Mouse (Mus musculus) brain, embryonic 18.5 days (tissue): ENCODE measurements around the gene Pla2g7.

Experiments
- DNase-seq: peaks from one replicate; pipeline ENCODE4 v3.0.0-alpha.2; 2012; ENCODE audit warnings: low read depth, low spot score

The Pla2g7 gene

GRCm38 (mm10) chr17:43580456-43580855 is 12.6 kb downstream of the Pla2g7 start:
- no peak for DNase-seq

GRCm38 (mm10) chr17:43581012-43581467 is 13.1 kb downstream of the Pla2g7 start:
- DNase-seq, result no peak

- DNase-seq, result no peak
Observed at GRCm38 (mm10) chr17:43584771-43585170, 16.9 kb downstream of the Pla2g7 start.

- no peak for DNase-seq
Observed at GRCm38 (mm10) chr17:43587278-43587677, 19.4 kb downstream of the Pla2g7 start.

- DNase-seq, result no peak
Observed at GRCm38 (mm10) chr17:43589750-43590149, 21.9 kb downstream of the Pla2g7 start.

GRCm38 (mm10) chr17:43590531-43590930 is 22.6 kb downstream of the Pla2g7 start:
- no peak for DNase-seq

GRCm38 (mm10) chr17:43592296-43593291 is 24.7 kb downstream of the Pla2g7 start:
- no peak for DNase-seq

GRCm38 (mm10) chr17:43597742-43598141 is 29.8 kb downstream of the Pla2g7 start:
- no peak for DNase-seq

- no peak for DNase-seq
Observed at GRCm38 (mm10) chr17:43598706-43599105, 30.8 kb downstream of the Pla2g7 start.

- no peak for DNase-seq
Observed at GRCm38 (mm10) chr17:43606704-43607103, 38.8 kb downstream of the Pla2g7 start.

- peak; percentile 62 for DNase-seq
Observed at GRCm38 (mm10) chr17:43611586-43611985, 43.7 kb downstream of the Pla2g7 start.

GRCm38 (mm10) chr17:43612221-43612620 is 44.3 kb downstream of the Pla2g7 start:
- no peak for DNase-seq

- DNase-seq, result no peak
Observed at GRCm38 (mm10) chr17:43619156-43619555, 51.3 kb downstream of the Pla2g7 start.

- no peak for DNase-seq
Observed at GRCm38 (mm10) chr17:43622076-43622475, 54.2 kb downstream of the Pla2g7 start.

GRCm38 (mm10) chr17:43628246-43628645 is 60.3 kb downstream of the Pla2g7 start:
- no peak for DNase-seq

- DNase-seq, result no peak
Observed at GRCm38 (mm10) chr17:43629026-43629495, 61.2 kb downstream of the Pla2g7 start.

- DNase-seq, result no peak
Observed at GRCm38 (mm10) chr17:43629496-43630426, 61.9 kb downstream of the Pla2g7 start, which contains the start of gene Tdrd6. Gene Tdrd6, minus strand, starts transcription at chr17:43630299.

GRCm38 (mm10) chr17:43630427-43630760 is 62.5 kb downstream of the Pla2g7 start:
- no peak for DNase-seq

- DNase-seq, result no peak
Observed at GRCm38 (mm10) chr17:43637146-43637545, 69.2 kb downstream of the Pla2g7 start.

- no peak for DNase-seq
Observed at GRCm38 (mm10) chr17:43640825-43641224, 72.9 kb downstream of the Pla2g7 start.

- no peak for DNase-seq
Observed at GRCm38 (mm10) chr17:43643191-43643590, 75.3 kb downstream of the Pla2g7 start.

GRCm38 (mm10) chr17:43644375-43644774 is 76.5 kb downstream of the Pla2g7 start:
- DNase-seq, result no peak
